Mouse (Mus musculus) olfactory bulb, adult 2 months (tissue): ENCODE measurements around the gene B4galnt1. TPM values are rescaled to one million over a fixed set of nuclear protein-coding genes. Genes with fewer than 3 reads are reported as not detected.
"Not testable (repeated sequence)": the region's sequence is repeated elsewhere in the genome, so short reads cannot be mapped to it uniquely, and the experiment has no call there.

Experiments
- H3K27ac ChIP-seq: fragments of 200-500 bp; 2 replicates; pipeline ENCODE4 v1.5.1; 2012; ENCODE audit warnings: low read depth, low read length; ENCODE audit not compliant: insufficient read depth
- H3K4me1 ChIP-seq: fragments of 200-500 bp; 2 replicates; pipeline ENCODE4 v1.6.1; 2012; ENCODE audit warnings: low read length; ENCODE audit not compliant: control insufficient read depth, insufficient read depth
- H3K4me3 ChIP-seq: fragments of 200-500 bp; 2 replicates; pipeline ENCODE4 v1.5.1; 2012; ENCODE audit warnings: mild to moderate bottlenecking, low read depth, low read length, moderate library complexity; ENCODE audit not compliant: insufficient read depth
- CTCF ChIP-seq: fragments of 200-500 bp; IDR thresholded peaks from 2 replicates; pipeline ENCODE4 v1.5.1; 2012; ENCODE audit warnings: low read depth, mild to moderate bottlenecking, low read length, moderate library complexity; ENCODE audit not compliant: insufficient read depth
- POLR2A ChIP-seq: fragments of 200-500 bp; IDR thresholded peaks from 2 replicates; pipeline ENCODE4 v1.6.1; 2012; ENCODE audit warnings: mild to moderate bottlenecking, low read depth, low read length, moderate library complexity; ENCODE audit not compliant: insufficient read depth
- WGBS: fragments of 180-500 bp; shearing (Covaris S2); methylation state at CpG from one replicate; pipeline ENCODE4 v1.1.7; 2018; 5-methylcytosine and 5-hydroxymethylcytosine counted together
- polyA plus RNA-seq: library from polyadenylated mRNA; stranded (reverse); fragments of >200 nt; gene quantifications from 2 replicates; pipeline ENCODE4 v1.2.4, GENCODE M21; 2012; ENCODE audit warnings: low replicate concordance; ENCODE audit not compliant: missing spikeins, insufficient read depth, insufficient read length

Gene B4galnt1
- polyA plus RNA-seq, 1 experiment, result not detected

DNA sequence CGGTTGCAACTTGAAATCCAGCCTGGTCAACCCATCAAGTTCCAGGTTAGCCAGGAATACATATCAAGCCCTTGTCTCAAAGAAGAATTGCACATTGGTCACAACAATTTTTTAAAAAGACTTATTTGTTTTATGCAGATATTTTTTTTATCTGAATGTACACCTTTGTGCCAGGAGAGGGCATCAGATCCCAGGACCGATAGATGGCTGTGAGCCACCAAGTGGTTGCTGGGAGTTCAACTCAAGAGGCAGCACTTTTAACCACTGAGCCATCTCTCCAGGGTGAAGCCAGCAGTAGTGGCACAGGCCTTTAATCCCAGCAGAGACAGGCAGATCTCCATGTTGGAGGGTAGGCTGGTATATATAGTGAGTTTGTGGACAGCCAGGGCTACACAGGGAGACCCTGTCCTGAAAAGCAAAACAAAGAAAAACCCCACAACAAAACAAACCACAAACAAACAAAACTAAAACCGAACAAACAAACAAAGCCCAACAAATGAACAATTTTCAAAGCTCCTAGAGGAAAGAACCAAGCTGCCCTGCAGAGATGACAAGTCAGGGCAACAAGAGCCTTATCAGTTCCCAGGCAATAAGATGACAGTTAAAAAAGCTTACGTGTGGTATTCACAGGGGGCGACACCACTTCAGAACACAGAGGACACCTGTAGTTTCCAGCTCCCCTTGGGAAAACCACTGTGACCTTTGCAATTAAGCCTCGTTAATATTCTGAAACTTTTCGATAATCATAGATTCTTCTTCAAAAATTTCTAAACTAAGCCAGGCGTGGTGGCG lies 39.6 kb upstream of the B4galnt1 start:
- 76% methylated on average over 9 of the region's 9 CpGs for WGBS
- TF ChIP-seq POLR2A (no peak), CTCF (no peak)
- Histone ChIP-seq H3K4me1 (peaks cover 8% of the 10 kb centered on the region; the same call in 1 of the 2 replicates), H3K27ac (no peak overlapping the region), H3K4me3 (no peak overlapping the region)

DNA sequence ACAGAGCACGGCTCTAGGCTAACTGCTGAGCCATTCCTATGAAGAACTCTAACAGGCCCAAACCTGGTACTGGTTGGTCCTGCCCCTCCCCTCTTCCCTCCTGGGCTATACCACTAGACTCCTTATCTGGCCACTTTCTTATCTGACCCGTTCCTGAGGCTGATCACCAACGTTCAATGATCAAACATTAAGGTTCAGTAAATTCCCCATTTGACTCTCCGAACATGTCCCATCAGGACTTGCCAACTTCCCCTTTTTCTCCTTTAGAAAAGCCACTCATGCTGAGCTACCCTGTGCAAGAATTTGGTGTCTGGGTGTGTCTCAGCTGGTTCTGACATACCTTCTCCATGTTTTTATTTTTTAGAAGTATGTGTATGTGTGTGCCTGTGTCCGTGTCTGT lies 38.4 kb upstream of the B4galnt1 start:
- H3K27ac ChIP-seq, result no peak overlapping the region
- WGBS, result 85% methylated on average over 5 of the region's 5 CpGs
- no peak for TF ChIP-seq POLR2A
- no peak overlapping the region for H3K4me3 ChIP-seq
- peaks cover 6% of the 10 kb centered on the region; the same call in 1 of the 2 replicates for H3K4me1 ChIP-seq

DNA sequence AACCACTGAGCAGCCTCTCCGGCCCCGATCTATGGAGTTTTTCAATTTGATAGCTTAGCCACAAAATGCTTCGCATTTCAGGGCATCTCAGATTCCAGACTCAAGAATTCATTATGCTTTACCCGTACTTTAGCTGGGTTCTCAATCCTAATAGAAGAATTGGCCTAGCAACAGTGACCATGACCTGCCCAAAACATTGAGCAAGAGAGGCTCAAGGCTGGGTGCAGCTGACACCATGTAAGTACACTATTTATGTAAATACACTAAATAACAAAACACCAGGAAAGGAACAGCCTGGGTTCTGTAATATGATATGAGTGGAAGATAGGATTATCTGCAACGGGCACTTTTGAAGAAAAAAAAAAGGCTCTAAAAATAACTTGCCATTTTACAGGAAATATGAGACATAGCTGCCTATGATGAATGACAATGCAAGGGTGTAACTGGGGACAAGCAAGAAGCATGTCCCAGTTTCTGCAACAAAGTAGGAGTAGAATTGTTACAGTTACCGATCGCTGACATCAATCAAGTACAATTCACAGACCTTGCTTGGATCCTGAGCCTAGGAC lies 37.2 kb upstream of the B4galnt1 start:
- no peak overlapping the region for H3K27ac ChIP-seq
- peaks cover 6% of the 10 kb centered on the region; the same call in 1 of the 2 replicates for H3K4me1 ChIP-seq
- H3K4me3 ChIP-seq, result no peak overlapping the region
- 87% methylated on average over 7 of the region's 7 CpGs for WGBS
- TF ChIP-seq CTCF (no peak), POLR2A (no peak)

DNA sequence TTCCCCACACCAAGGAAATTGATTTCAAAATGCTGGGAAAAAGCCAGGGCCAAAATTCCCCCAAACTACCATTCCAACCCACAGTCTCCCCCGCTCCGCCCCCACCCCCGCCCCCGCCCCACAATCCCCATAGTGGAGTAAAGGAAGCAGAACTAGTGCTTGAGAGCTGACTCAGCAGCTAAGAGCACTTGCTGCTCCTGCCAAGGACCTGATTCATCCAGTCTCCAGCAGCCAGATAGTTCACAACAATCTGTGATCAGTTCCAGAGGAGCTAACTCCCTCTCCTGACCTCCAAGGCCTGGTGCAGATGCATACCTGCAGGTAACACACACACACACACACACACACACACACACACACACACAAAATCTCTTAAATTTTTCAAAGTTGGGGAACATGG lies 35.6 kb upstream of the B4galnt1 start:
- Histone ChIP-seq H3K4me1 (no peaks in the 10 kb centered on the region), H3K27ac (no peak overlapping the region), H3K4me3 (no peak overlapping the region)
- 61% methylated on average over 4 of the region's 4 CpGs for WGBS
- TF ChIP-seq CTCF, result no peak
- no peak for TF ChIP-seq POLR2A

DNA sequence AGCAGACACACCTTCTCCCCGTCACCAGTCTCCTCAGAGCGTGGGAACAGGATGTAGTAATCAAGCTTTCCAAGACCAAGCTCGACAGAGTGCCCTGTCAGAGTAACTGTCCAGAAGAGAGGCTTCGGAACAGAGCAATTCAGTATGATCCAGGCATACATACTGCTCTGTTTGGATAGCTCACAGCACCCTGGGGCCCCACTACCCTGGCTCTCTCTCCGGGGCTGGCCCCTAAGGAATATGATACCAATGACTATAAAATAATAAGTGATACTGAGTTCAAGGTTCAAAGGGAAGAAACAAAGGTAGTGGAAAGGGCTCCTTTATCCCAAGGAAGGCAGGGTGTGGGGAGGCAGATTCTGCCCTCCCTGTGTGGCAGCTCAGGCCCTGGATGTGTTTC lies 32.6 kb upstream of the B4galnt1 start:
- 79% methylated on average over 5 of the region's 5 CpGs for WGBS
- H3K4me3 ChIP-seq, result no peak overlapping the region
- TF ChIP-seq POLR2A, result no peak
- no peak overlapping the region for H3K27ac ChIP-seq
- no peaks in the 10 kb centered on the region for H3K4me1 ChIP-seq

DNA sequence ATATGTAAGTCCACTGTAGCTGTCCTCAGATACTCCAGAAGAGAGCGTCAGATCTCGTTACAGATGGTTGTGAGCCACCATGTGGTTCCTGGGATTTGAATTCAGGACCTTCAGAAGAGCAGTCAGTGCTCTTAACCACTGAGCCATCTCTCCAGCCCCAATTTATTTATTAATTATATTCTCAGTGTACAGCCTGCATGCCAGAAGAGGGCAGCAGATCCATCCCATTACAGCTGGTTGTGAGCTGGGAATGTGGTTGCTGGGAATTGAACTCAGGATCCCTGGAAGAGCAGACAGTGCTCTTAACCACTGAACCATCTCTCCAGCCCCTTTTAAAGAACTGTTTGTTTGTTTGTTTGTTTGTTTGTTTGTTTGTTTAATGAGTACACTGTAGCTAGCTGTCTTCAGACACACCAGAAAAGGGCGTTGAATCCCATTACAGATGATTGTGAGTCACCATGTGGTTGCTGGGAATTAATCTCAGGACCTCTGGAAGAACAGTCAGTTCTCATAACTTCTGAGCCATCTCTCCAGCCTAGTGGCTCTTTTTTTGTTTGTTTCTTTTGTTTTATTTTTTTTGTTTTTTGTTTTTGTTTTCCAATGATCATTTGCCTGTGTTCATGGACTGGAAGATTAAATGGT lies 30.5 kb upstream of the B4galnt1 start:
- not testable (repeated sequence) for H3K27ac ChIP-seq, H3K4me3 ChIP-seq, H3K4me1 ChIP-seq
- WGBS, result 77% methylated on average over 3 of the region's 3 CpGs

DNA sequence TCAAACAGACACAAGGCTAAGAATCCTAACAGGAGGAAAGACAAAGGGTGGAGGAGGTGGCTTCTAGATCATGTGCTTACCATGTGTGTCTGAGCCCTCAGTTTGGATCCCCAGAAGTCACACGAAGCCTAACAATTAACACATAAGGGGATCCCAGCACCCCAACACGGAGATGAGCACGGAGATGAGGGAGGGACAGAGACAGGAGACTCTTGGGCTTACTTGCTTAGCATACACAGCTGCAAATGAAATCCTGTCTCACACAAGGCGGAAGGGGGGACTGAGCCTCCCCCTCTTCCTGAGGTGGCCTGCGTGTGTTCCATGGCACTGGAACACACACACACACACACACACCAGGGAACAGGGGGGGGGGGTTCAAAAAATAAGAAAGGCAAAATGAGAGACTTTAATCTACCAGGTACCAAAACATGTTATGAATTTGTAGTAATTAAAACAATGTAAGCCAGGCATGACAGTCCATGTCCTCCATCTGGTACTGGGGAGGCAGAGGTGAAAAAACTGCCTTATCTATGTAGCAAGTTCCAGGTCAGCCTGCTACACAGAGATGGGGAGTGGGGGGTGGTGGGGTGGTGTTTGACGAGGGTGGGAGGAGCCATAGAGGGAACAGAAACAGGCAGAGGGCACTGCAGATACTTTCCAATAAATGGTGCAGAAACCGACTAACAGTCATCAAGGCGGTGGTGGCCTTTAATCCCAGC lies 29.7 kb upstream of the B4galnt1 start:
- Histone ChIP-seq H3K27ac (no peak overlapping the region), H3K4me3 (no peak overlapping the region), H3K4me1 (no peaks in the 10 kb centered on the region)
- 38% methylated on average over 8 of the region's 8 CpGs for WGBS
- TF ChIP-seq CTCF (no peak), POLR2A (no peak)

DNA sequence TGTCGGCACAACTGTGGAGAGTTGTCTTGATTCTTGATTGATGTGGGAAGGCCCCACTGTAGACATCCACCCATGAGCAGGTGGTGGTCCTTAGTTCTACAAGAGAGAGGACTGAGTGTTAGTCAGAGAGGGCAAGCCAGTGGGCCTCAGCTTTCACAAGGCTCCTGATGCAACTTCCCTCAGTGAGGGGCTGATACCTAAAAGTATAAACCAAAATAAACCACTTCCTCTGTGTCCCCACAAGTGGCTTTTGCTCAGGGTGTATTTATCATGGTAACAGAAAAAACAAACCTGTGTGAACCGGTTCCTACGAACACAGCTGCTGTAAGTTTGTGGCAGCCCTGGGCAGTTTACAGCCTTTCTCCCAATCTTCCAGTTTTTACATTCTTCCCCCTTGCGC lies 28.5 kb upstream of the B4galnt1 start:
- 92% methylated on average over 4 of the region's 4 CpGs for WGBS

DNA sequence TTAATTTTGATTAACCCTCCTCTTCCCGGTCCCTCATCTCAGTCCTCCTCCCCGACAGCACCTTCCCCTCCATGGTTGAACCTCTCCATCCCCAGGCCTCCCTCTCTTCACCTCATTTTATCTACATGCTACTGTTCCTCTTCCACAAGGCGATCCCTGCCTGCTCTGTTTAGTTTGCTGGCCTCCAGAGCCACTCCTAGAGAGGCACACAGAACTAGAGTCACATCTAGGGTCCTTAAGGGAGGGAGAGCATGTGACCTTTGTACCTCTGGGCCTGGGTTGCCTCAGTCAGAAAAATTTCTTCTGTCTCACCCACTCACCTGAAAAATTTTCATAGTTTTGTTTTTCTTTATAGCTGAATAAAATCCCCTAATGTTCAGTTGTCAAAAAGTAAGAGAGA lies 27.1 kb upstream of the B4galnt1 start:
- TF ChIP-seq CTCF (no peak), POLR2A (no peak)
- Histone ChIP-seq H3K4me1 (no peaks in the 10 kb centered on the region), H3K4me3 (no peak overlapping the region), H3K27ac (no peak overlapping the region)
- 88% methylated on average over 3 of the region's 3 CpGs for WGBS

More for the DNA sequence above, 28.5 kb upstream of the B4galnt1 start:
- Histone ChIP-seq H3K4me1 (no peaks in the 10 kb centered on the region), H3K4me3 (no peak overlapping the region), H3K27ac (no peak overlapping the region)
- TF ChIP-seq CTCF (no peak), POLR2A (no peak)
